In genomic region chr6:38523851-38524250, GRCm38 (mm10) we compare ENCODE assay signal across 12 mouse cellular contexts. TPM values are rescaled to one million over a fixed set of nuclear protein-coding genes. Genes with fewer than 3 reads are reported as not detected.
DNase-seq lines count a peak whose midpoint lies in the region; ATAC-seq lines count a peak whose summit lies in the region.
"Had no signal": no experiment of that assay in that cellular context is flagged by ENCODE, and none has a peak within 500 bp of the region (broad histone marks: within the 10 kb centered on the region; RNA-seq: fewer than 3 reads in every experiment).

No protein-coding gene starts in this region.

- peak overlapping the region; percentile 2; the same call in 1 of the 2 replicates for H3K4me3 ChIP-seq in intestine, embryonic 16.5 days (ENCODE audit: low read length)
- H3K4me3 ChIP-seq: forebrain, embryonic 13.5 days had no signal

- peak; percentile 60; the same call in 1 of the 2 replicates for ATAC-seq in intestine, embryonic 16.5 days
- ATAC-seq: forebrain, embryonic 13.5 days had no signal

- no peaks in the 10 kb centered on the region for H3K36me3 ChIP-seq in intestine, embryonic 16.5 days (ENCODE audit: control insufficient read depth, insufficient read depth, low read length)

- intact Hi-C loops in left cerebral cortex, postnatal 4 days (cut with DNase I) = no loop called here

- peak; percentile 3 for DNase-seq in spleen, adult 12 weeks (ENCODE audit: low spot score)
- no peak for DNase-seq in spleen, postnatal 14 days (ENCODE audit: low spot score in 2 of 2)
- peak; percentile 61 for DNase-seq in R1 (ENCODE audit: low read depth, low spot score)
- peak; percentile 14 for DNase-seq in lung, postnatal 10 days
- no peak for DNase-seq in retina, embryonic 14.5 days (ENCODE audit: low spot score)
- DNase-seq in left cerebral cortex, postnatal 4 days = no peak
- DNase-seq: cerebellum, postnatal 36 days; heart, postnatal 14 days; kidney, postnatal 25 days had no signal

- H3K9ac ChIP-seq in intestine, embryonic 16.5 days (ENCODE audit: low read depth, low read length) = no peak overlapping the region
- H3K9ac ChIP-seq: forebrain, embryonic 13.5 days had no signal

- H3K27me3 ChIP-seq in intestine, embryonic 16.5 days (replicated peaks; ENCODE audit: control insufficient read depth, insufficient read depth, low read length) = no peaks in the 10 kb centered on the region
- H3K27me3 ChIP-seq: forebrain, embryonic 13.5 days had no signal

- 20% methylated on average over 8 of the region's 8 CpGs for WGBS in intestine, embryonic 16.5 days

- H3K9me3 ChIP-seq in intestine, embryonic 16.5 days (ENCODE audit: control insufficient read depth, low read length) = no peaks in the 10 kb centered on the region
- H3K9me3 ChIP-seq: forebrain, embryonic 13.5 days had no signal

- H3K4me2 ChIP-seq in intestine, embryonic 16.5 days (ENCODE audit: low read depth, low read length) = no peak overlapping the region
- H3K4me2 ChIP-seq: forebrain, embryonic 13.5 days had no signal

- no peaks in the 10 kb centered on the region for H3K4me1 ChIP-seq in intestine, embryonic 16.5 days (ENCODE audit: control insufficient read depth, insufficient read depth, low read length)
- H3K4me1 ChIP-seq: forebrain, embryonic 13.5 days had no signal

- H3K27ac ChIP-seq in intestine, embryonic 16.5 days (ENCODE audit: low read length) = no peak overlapping the region
- H3K27ac ChIP-seq: forebrain, embryonic 13.5 days; macrophage had no signal

RNA-seq across cellular contexts. Expression of gene Fmc1, which starts 9.5 kb away (rescaled TPM):
- polyA plus RNA-seq in intestine, embryonic 16.5 days (2015; fragmentation: Nextera tagmentation; extraction: Ambion mirVana) = 159 and 163 TPM in 2 replicates
- total RNA-seq in left cerebral cortex, postnatal 4 days (2021) = 10 to 100 TPM; 49.6 to 52.0 TPM

RNA-seq across cellular contexts. Expression of gene Luc7l2, which starts 27.3 kb away (rescaled TPM):
- polyA plus RNA-seq in intestine, embryonic 16.5 days (2015; fragmentation: Nextera tagmentation; extraction: Ambion mirVana) = 24.9 and 26.7 TPM in 2 replicates
- total RNA-seq in left cerebral cortex, postnatal 4 days (2021) = 100 to 1,000 TPM; 182 TPM

Comparison
In these comparisons a context has a peak if more than half of its experiments do, and no peak if none do; other contexts are left out.
1. DNase-seq: peak in spleen, adult 12 weeks (single experiment), R1 (single experiment) and lung, postnatal 10 days (single experiment); none in spleen, postnatal 14 days (0 of 2), retina, embryonic 14.5 days (single experiment) and left cerebral cortex, postnatal 4 days (single experiment).